Mouse (Mus musculus) gonadal fat pad, adult 2 months (tissue): ENCODE measurements around the gene Foxi3. TPM values are rescaled to one million over a fixed set of nuclear protein-coding genes. Genes with fewer than 3 reads are reported as not detected.

Source experiments
- DNase-seq: peaks from one replicate; pipeline ENCODE4 v3.0.0-alpha.2; 2012; ENCODE audit warnings: low read depth
- polyA plus RNA-seq: library from polyadenylated mRNA; depleted of rRNA; stranded (reverse); fragments of >200 nt; gene quantifications from 2 replicates; pipeline ENCODE4 v1.2.3, GENCODE M21; 2012; rRNA removed

Foxi3 gene
- polyA plus RNA-seq = not detected in 2 replicates

DNA sequence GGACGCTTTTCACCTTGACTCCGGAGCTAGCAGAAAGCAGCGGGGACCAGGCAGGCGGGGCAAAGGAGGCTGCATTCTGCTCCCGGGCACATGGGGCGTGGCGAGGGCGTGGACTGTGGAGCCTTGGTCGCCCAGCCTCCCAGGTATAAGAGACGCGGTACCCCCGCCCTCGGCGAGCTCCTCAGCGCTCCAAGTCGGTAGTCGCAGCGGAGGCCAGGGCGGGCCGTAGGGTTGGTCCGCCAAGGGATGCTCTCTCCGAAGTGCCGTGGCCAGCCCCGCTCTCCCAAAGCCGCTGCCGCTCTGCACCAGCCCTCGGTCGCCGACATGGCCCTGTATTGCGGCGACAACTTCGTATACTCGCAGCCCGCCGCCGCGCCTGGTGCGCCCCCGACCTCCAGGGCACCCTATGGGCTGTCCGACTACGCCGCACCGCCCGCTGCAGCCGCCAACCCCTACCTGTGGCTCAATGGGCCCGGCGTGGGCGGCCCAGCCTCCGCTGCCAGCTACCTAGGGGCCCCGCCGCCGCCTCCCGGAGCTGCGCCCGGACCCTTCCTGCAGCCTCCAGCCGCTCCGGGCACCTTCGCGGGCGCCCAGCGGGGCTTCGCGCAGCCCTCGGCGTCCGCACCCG, at the start of gene Foxi3:
Gene Foxi3, plus strand, starts transcription at position 247 of the 628 bp plus-strand sequence.
- DNase-seq = no peak

GRCm38 (mm10) chr6:70909572-70909971, 46.8 kb upstream of the Foxi3 start:
- DNase-seq = no peak

GRCm38 (mm10) chr6:70910285-70910684, 46.0 kb upstream of the Foxi3 start:
- no peak for DNase-seq

DNA sequence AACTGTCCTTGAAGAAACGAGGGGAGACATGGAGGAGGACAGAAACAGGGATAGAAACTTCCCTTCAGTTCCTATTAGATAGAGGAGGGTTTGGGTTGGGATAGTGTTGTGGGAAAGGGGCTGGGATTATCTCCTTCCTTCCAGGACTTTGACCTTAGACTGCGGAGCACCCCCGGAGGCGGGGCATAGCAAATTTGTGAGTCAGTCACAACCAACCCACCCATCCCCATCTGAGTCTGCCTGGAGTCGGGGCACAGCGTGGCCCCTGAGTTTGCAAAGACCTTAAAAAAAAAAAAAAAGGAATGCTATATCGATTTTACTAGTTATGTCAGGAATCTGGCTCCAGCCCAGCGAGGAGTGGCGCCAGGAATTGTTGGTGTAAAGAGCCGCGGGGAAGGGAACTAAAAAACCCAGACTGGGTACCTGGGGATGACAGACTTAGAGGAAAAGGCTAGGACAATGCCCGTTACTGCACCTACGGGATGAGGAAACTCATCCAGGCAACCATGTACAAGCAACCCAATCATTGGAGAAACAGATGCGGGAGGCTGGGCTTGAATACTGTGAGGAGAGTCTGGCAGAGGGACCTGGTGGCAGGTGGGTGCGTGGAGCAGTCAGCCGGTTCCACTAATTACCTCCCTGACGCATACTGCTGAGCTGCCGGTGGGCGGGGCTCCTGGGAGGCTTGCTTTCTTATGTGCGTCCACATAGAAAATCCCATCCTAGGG, 44.5 kb upstream of the Foxi3 start:
- DNase-seq = no peak

- DNase-seq = no peak
These were observed 44.0 kb upstream of the Foxi3 start for GRCm38 (mm10) chr6:70912396-70912765.

DNA sequence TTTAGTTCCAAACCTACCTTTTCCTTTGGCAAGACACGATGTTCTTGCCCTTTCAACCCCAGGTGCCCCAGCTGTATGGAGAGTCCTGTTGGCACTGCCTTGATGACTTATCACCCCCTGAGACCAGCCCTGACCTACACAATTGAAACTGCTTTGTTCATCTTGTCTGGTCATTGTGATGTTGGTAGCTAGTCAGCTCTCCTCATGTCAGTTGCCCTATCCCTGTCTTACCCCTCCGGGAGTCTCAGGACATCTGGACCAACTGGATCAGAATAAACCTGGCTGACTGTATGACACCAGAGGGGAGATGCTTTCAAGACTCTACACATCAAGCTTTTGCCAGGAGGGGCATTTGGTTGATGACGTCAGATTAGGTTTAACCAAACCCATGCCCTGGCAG, 37.5 kb upstream of the Foxi3 start, which contains the start of gene Tex37:
Gene Tex37, minus strand, starts transcription at position 101 of the 400 bp plus-strand sequence.
- no peak for DNase-seq

DNA sequence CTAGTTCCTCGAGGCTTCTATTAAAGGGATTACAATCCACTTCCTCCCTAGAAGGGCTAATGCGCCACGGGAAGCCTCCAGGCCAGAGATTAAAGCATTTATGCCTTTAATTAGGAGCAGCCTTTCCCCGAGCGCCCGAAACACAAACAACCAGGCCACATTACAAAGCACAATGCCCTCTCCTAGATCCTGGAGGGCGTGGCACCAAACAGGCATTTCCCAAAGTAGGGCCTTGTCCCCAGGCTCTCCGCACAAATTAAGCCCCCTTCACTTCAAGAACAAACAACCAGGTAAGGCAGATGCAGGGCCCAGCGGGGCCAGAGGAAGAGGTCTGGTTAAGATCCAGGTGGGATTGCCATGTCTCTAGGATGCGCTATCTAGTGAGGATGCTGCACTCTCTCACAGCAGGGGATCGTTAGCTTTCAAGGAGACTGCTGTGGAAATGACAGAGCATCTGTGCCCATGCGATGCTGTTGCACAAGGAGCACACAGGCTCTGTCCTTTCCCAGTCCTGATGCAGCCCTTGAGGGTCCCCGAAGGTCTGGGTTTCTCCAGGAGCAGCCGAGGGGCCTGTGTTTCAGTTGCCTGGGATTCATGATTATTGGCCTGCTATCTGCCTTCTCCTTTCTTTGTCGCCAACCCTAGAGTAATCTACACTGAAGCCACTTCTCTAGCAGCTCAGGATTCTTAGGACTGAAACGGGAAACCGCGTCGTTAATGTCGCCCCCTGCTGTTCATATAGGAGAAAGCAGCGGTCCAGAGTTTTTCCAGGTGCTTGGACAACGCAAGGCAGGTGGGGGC, 34.9 kb upstream of the Foxi3 start:
- no peak for DNase-seq

- no peak for DNase-seq
These were observed 24.5 kb upstream of the Foxi3 start for GRCm38 (mm10) chr6:70931801-70932200.

GRCm38 (mm10) chr6:70953274-70953673, 3.1 kb upstream of the Foxi3 start:
- no peak for DNase-seq

GRCm38 (mm10) chr6:70954040-70954439, 2.3 kb upstream of the Foxi3 start:
- DNase-seq = no peak

DNA sequence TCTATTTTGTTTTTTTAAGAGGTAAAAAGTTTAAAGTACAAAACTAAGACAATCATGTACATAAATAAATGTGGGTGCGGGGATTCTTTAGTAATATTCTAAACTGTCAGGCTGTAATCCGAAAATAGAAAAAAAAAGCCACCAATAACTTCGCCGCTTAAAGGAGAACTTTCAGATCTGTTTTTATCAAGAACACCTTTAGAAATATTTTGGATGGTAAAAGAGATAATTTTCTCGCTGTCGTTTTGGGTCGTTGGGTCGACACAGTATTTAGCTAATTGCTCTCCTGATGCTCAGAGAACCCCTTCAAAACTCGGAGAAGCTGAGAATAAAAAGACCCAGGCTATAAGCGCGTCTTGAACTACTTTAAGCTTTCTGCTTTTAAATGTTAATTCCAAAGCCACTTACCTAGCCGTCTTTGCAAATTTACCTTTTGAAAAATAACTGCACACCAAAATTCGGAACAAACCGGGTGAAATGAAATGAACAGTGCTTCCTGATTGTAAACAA, 985 bp upstream of the Foxi3 start:
- no peak for DNase-seq

- DNase-seq = no peak
These were observed 490 bp upstream of the Foxi3 start for GRCm38 (mm10) chr6:70955841-70956240.

DNA sequence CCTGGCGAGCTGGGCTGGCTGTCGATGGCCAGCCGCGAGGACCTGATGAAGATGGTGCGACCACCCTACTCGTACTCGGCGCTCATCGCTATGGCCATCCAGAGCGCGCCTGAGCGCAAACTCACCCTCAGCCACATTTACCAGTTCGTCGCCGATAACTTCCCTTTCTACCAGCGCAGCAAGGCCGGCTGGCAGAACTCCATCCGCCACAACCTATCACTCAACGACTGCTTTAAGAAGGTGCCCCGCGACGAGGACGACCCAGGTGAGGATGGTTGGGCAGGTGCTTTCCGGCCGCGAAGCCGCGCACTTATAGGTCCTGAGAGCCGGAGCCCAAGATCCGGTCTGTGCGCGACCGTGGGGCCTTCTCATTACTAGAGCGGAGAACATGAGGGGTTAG, 605 bp downstream of the Foxi3 start:
- DNase-seq = no peak

- no peak for DNase-seq
These were observed 1.1 kb downstream of the Foxi3 start for GRCm38 (mm10) chr6:70957341-70957940.

DNA sequence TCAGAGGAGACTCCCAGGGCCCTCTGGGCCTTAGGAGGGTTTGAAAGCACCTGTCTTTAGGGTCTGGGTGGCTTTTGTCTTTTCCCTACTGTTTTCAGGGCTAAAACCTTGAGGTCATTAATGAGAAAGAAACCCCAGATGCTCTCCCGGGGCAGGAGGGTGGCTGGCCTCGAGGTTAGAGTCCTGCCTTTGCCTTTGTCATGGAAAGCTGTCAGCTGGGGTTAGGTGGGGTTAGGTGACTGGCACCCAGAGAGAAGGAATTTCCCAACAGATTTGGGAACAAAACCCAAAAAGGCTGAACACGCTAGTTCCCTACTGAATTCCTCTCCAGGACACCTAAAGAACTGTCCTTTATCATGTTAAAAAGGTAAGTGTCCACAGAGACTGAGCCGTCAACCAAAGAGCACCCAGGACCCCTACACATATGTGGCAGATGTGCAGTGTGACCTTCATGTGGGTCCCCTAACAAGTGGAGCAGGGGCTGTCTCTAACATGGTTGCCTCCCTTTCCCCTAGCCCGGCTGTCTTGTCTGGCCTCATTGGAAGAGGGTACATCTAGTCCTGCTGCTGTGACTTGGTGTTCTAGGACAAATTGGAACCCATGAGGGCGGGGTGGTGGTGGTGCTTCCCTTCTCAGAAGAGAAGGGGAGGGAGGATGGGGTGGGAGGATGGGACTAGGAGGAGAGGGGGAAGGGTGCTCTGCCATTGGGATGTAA, 7.9 kb downstream of the Foxi3 start:
- DNase-seq = no peak

- DNase-seq = no peak
These were observed 9.4 kb downstream of the Foxi3 start for GRCm38 (mm10) chr6:70965694-70966093.

DNA sequence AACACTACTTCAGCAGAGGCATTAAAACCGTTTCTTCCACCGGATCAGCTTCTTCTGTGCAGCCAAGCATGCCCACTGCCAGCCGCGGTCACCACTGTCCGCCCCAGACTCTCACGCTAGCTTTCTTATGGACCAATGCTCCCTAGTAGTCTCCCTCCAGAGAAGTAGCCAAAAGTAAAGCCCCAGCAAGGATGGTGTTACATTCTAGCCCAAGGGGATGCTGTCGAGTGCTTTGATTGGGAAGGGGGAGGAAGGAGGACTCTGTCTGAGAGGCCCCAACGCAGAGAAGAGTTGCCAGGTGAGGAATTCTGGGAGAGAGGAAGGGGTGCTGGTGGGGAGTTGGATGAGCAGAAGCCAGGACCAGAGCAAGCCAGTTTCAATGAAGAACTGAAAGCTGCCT, 11.1 kb downstream of the Foxi3 start:
- no peak for DNase-seq

- no peak for DNase-seq
These were observed 12.0 kb downstream of the Foxi3 start for GRCm38 (mm10) chr6:70968291-70968690.

DNA sequence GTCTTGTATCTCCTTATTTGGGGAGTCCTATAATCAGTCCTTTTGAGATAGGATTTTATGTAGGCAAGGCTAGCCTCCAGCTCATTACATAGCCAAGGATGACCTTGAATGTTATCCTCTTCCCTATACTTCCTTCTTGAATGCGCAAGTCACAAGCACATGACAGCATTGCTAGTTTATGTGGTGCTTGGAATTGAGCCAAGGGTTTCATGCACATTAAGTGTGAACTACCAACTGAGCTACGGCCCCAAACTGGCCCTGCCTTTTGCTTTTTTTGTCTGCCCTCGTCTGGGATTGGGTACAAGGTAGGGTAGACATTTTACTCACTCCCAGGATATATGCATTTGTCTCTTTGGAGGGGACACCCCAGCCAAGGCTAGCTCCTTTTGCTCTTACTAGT, 16.7 kb downstream of the Foxi3 start:
- no peak for DNase-seq

GRCm38 (mm10) chr6:70981036-70981435, 24.7 kb downstream of the Foxi3 start:
- no peak for DNase-seq

- DNase-seq = no peak
These were observed 26.1 kb downstream of the Foxi3 start for GRCm38 (mm10) chr6:70982416-70982815.
